Mouse (Mus musculus) cerebellum, adult 11-12 months (tissue): ENCODE measurements around the gene Btbd35f30.
"Not testable (repeated sequence)": the region's sequence is repeated elsewhere in the genome, so short reads cannot be mapped to it uniquely, and the experiment has no call there.

Experiments
- DNase-seq: peaks from one replicate; pipeline ENCODE4 v3.0.0; 2022

Gene Btbd35f30

GRCm38 (mm10) chrX:32894325-32894724, at the start of gene Btbd35f30:
Gene Btbd35f30, plus strand, starts transcription at chrX:32894625.
- not testable (repeated sequence) for DNase-seq

DNA sequence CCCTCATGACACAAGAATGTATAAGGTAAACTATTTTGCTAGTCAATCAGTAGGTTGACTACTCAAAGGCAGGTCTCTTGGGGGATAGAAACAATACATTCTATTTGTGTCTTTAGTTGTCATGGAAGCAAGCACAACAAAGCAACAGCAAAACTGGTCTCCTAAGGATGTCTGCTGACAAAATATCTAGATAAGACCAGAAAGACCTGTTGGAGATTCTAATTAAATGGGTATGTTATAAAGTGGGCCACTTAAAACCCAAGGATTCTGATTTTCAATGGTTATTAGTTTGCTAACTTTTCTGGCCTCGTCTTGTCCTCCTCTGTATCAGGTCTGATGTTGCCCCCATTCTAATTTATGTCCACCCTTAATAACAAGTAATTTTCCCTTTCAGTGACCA, 47.0 kb downstream of the Btbd35f30 start, which contains the start of gene Gm21789:
TSS of gene Gm21789 (plus strand) at position 301 of the 400 bp plus-strand sequence.
- not testable (repeated sequence) for DNase-seq
